Comparison of ENCODE assay signal across 8 mouse cellular contexts in the genomic region with DNA sequence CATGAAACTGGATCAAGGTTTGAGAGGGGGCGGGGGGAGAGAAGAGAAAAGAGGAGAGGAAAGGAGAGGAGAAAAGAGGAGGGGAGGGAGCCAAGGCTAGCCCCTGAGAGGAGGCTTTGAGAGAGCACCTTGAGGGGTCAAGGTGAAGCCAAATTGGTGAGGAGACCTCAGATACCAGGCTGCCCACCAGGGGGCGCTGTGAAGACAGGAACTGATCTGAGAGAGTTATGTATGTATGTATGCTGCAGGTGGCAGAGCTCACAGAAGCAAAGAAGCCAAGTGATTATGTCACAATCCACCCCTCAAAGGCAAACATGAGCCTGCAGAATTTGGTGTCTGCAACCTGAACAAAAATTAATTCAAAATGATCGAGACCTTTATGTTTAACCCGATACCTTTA. TPM values are rescaled to one million over a fixed set of nuclear protein-coding genes. Genes with fewer than 3 reads are reported as not detected.
DNase-seq lines count a peak whose midpoint lies in the region; ATAC-seq and TF ChIP-seq lines count a peak whose summit lies in the region.

No protein-coding gene starts in this region.

- no peaks in the 10 kb centered on the region for H3K4me1 ChIP-seq in heart, adult 2 months (ENCODE audit: control insufficient read depth, insufficient read depth, low read length)
- no peaks in the 10 kb centered on the region for H3K4me1 ChIP-seq in liver, embryonic 14.5 days (replicated peaks; ENCODE audit: control insufficient read depth in 2 of 2, insufficient read depth in 2 of 2, low read length in 1 of 2)

- H3K9me3 ChIP-seq in liver, embryonic 14.5 days (ENCODE audit: control insufficient read depth, low read length) = no peaks in the 10 kb centered on the region

- H3K36me3 ChIP-seq in heart, adult 2 months (ENCODE audit: control insufficient read depth, insufficient read depth, low read length) = peaks cover 3% of the 10 kb centered on the region
- H3K36me3 ChIP-seq in liver, embryonic 14.5 days (replicated peaks; ENCODE audit: control insufficient read depth, insufficient read depth, low read depth) = peaks cover 27% of the 10 kb centered on the region

- H3K79me2 ChIP-seq in heart, adult 2 months (replicated peaks; ENCODE audit: control insufficient read depth, insufficient read depth, low read length) = no peaks in the 10 kb centered on the region; the same call in 1 of the 2 replicates

- TF ChIP-seq POLR2A in heart, adult 2 months (IDR thresholded peaks at IDR 0.05; ENCODE audit: insufficient read depth, low read depth, low read length) = no peak

- ATAC-seq in liver, embryonic 14.5 days (ENCODE audit: insufficient read depth) = 0 out of 2 replicates have a peak, but pooled peaks have one; percentile 41
- ATAC-seq in neutrophil, adult 5-6 weeks (ENCODE audit: extremely low read depth, insufficient number of reproducible peaks, low FRiP score, poor library complexity, severe bottlenecking) = peak; percentile 93

- WGBS in heart, adult 2 months = 65% methylated on average over 4 of the region's 4 CpGs
- 58% methylated on average over 4 of the region's 4 CpGs for WGBS in liver, embryonic 14.5 days (ENCODE audit: insufficient replicate concordance)

- no peak overlapping the region for H3K4me2 ChIP-seq in liver, embryonic 14.5 days (ENCODE audit: low read depth)

- no peak overlapping the region for H3K9ac ChIP-seq in heart, adult 2 months (ENCODE audit: low read depth, low read length)
- no peak overlapping the region for H3K9ac ChIP-seq in liver, embryonic 14.5 days (replicated peaks)

- peak; percentile 95 for TF ChIP-seq CTCF in heart, adult 2 months (IDR thresholded peaks at IDR 0.05)
- peak; percentile 96 for TF ChIP-seq CTCF in liver, embryonic 14.5 days (IDR thresholded peaks at IDR 0.05; ENCODE audit: low read depth)

- no peak overlapping the region for H3K27ac ChIP-seq in heart, adult 2 months
- no peak overlapping the region for H3K27ac ChIP-seq in liver, embryonic 14.5 days

- 0 out of 2 replicates have a peak, but pooled peaks have one; percentile 30 for TF ChIP-seq EP300 in heart, adult 2 months (IDR thresholded peaks at IDR 0.05; ENCODE audit: insufficient read depth, low read depth, low read length)
- TF ChIP-seq EP300 in liver, embryonic 14.5 days (IDR thresholded peaks at IDR 0.05; ENCODE audit: low read depth) = no peak

- DNase-seq in CD4-positive helper T cell, adult 2 months (ENCODE audit: low read depth, low spot score) = peak; percentile 81
- peak; percentile 53 for DNase-seq in adrenal gland, adult 8-10 months
- DNase-seq in embryo, embryonic 11 days = peak; percentile 87
- DNase-seq in heart, adult 2 months = peak; percentile 76 to 87
- DNase-seq in kidney, postnatal 25 days = peak; percentile 88 to 95
- DNase-seq in liver, embryonic 14.5 days (ENCODE audit: low read depth in 3 of 3, low spot score in 3 of 3) = peak; percentile 57 to 67 (median 59)
- peak; percentile 68 to 74 for DNase-seq in thymus, adult 18-20 months

- no peak overlapping the region for H3K4me3 ChIP-seq in heart, adult 2 months
- no peak overlapping the region for H3K4me3 ChIP-seq in liver, embryonic 14.5 days (ENCODE audit: insufficient read depth in 1 of 2, low read depth in 2 of 2, low read length in 2 of 2)

- no peaks in the 10 kb centered on the region for H3K27me3 ChIP-seq in heart, adult 2 months (ENCODE audit: control insufficient read depth, insufficient read depth, low read length)
- H3K27me3 ChIP-seq in liver, embryonic 14.5 days (ENCODE audit: control insufficient read depth, insufficient read depth, low read length) = no peaks in the 10 kb centered on the region

- intact Hi-C loops in heart, adult 2 months (cut with DNase I) = loop anchor here (1.0 to 2.0 kb wide), 2 partner anchors 30 to 44 kb away; no protein-coding TSS in a partner anchor

RNA-seq across cellular contexts. Expression of gene Ubqln1, which starts 27.0 kb away (rescaled TPM):
- 100 to 1,000 TPM in 3 of 4 experiments, 10 to 100 TPM in 1; 97.7 to 135 (median 106) TPM for total RNA-seq in adrenal gland, adult 8-10 months (2022)
- total RNA-seq in heart, adult 2 months (2021) = 10 to 100 TPM; 48.8 to 49.2 TPM
- 49.4 and 67.0 TPM in 2 replicates for polyA plus RNA-seq in heart, adult 2 months (2012; rRNA removed)
- polyA plus RNA-seq in liver, embryonic 14.5 days (2012; rRNA removed) = 28.8 and 32.6 TPM in 2 replicates
- polyA plus RNA-seq in liver, embryonic 14.5 days (2014; fragmentation: Nextera tagmentation; extraction: Ambion mirVana) = 28.6 and 33.7 TPM in 2 replicates
- 61.6 and 62.0 TPM in 2 replicates for total RNA-seq in neutrophil, adult 5-6 weeks (2017)

RNA-seq across cellular contexts. Expression of gene Idnk, which starts 31.0 kb away (rescaled TPM):
- 10 to 100 TPM; 59.2 to 71.4 (median 63.6) TPM for total RNA-seq in adrenal gland, adult 8-10 months (2022)
- total RNA-seq in heart, adult 2 months (2021) = 10 to 100 TPM; 22.3 to 24.0 TPM
- polyA plus RNA-seq in heart, adult 2 months (2012; rRNA removed) = 13.9 and 14.8 TPM in 2 replicates
- 5.8 and 6.9 TPM in 2 replicates for polyA plus RNA-seq in liver, embryonic 14.5 days (2012; rRNA removed)
- 17.7 and 18.3 TPM in 2 replicates for polyA plus RNA-seq in liver, embryonic 14.5 days (2014; fragmentation: Nextera tagmentation; extraction: Ambion mirVana)
- total RNA-seq in neutrophil, adult 5-6 weeks (2017) = 85.7 and 88.8 TPM in 2 replicates
